Mouse (Mus musculus) myocyte (in vitro differentiated cells): ENCODE results near the gene Gm20696. TPM values are rescaled to one million over a fixed set of nuclear protein-coding genes. Genes with fewer than 3 reads are reported as not detected.
A peak's percentile ranks its signal among the peaks of the same experiment; 100 is the strongest.

Experiments
- H3K27me3 ChIP-seq: one replicate; pipeline ENCODE4 v1.6.1; 2011; ENCODE audit not compliant: control insufficient read depth, insufficient read depth, insufficient read length
- H3K36me3 ChIP-seq: one replicate; pipeline ENCODE4 v1.6.1; 2011; ENCODE audit not compliant: control insufficient read depth, insufficient read depth
- H3K4me2 ChIP-seq: one replicate; pipeline ENCODE4 v1.6.1; 2011; ENCODE audit warnings: low read depth, control low read depth
- H3K4me3 ChIP-seq: one replicate; pipeline ENCODE4 v1.5.1; 2011; ENCODE audit warnings: mild to moderate bottlenecking, control low read depth, moderate library complexity
- H3K79me2 ChIP-seq: one replicate; pipeline ENCODE4 v1.6.1; 2011; ENCODE audit not compliant: control insufficient read depth, insufficient read depth
- H3ac ChIP-seq: one replicate; pipeline ENCODE4 v1.6.1; 2011; ENCODE audit not compliant: control insufficient read depth, insufficient read length
- CEBPB ChIP-seq: IDR thresholded peaks from 2 replicates; pipeline ENCODE4 v1.6.1; 2011; ENCODE audit warnings: mild to moderate bottlenecking, moderate library complexity; ENCODE audit not compliant: poor library complexity, insufficient read depth, severe bottlenecking
- E2F4 ChIP-seq: IDR thresholded peaks from one replicate; pipeline ENCODE4 v1.6.1; 2011; ENCODE audit warnings: mild to moderate bottlenecking, control low read depth, moderate library complexity; ENCODE audit not compliant: insufficient read depth
- MAX ChIP-seq: IDR thresholded peaks from one replicate; pipeline ENCODE4 v1.6.1; 2011; ENCODE audit warnings: low read depth, mild to moderate bottlenecking, control low read depth
- MYOD1 ChIP-seq, 3 experiments: IDR thresholded peaks; one replicate each; pipeline ENCODE4 v1.6.1; 2011; ENCODE audit warnings: control low read depth in 2 of 3, low read depth in 2 of 3, mild to moderate bottlenecking in 2 of 3, moderate library complexity in 1 of 3; ENCODE audit not compliant: insufficient read length in 2 of 3, control insufficient read depth in 1 of 3
- MYOG ChIP-seq, 3 experiments: IDR thresholded peaks; one replicate each; pipeline ENCODE4 v1.6.1; 2011; ENCODE audit warnings: control low read depth in 2 of 3, low read depth in 2 of 3, mild to moderate bottlenecking in 2 of 3; ENCODE audit not compliant: insufficient read length in 2 of 3, control insufficient read depth in 1 of 3, insufficient read depth in 1 of 3
- POLR2A ChIP-seq: IDR thresholded peaks from one replicate; pipeline ENCODE4 v1.6.1; 2011; ENCODE audit warnings: low read depth, mild to moderate bottlenecking, control low read depth, moderate library complexity; ENCODE audit not compliant: insufficient read length
- POLR2AphosphoS2 ChIP-seq: IDR thresholded peaks from one replicate; pipeline ENCODE4 v1.6.1; 2011; ENCODE audit warnings: low read depth, control low read depth; ENCODE audit not compliant: insufficient read length
- REST ChIP-seq: IDR thresholded peaks from one replicate; pipeline ENCODE4 v1.6.1; 2011; ENCODE audit warnings: mild to moderate bottlenecking, control low read depth, moderate library complexity; ENCODE audit not compliant: insufficient read depth, insufficient read length
- SRF ChIP-seq: IDR thresholded peaks from one replicate; pipeline ENCODE4 v1.6.1; 2011; ENCODE audit warnings: low read depth; ENCODE audit not compliant: control insufficient read depth, insufficient read length
- TCF12 ChIP-seq: IDR thresholded peaks from one replicate; pipeline ENCODE4 v1.6.1; 2011; ENCODE audit warnings: mild to moderate bottlenecking, control low read depth; ENCODE audit not compliant: poor library complexity, insufficient read depth, severe bottlenecking
- TCF3 ChIP-seq: IDR thresholded peaks from one replicate; pipeline ENCODE4 v1.6.1; 2011; ENCODE audit warnings: low read depth, control low read depth; ENCODE audit not compliant: insufficient read length
- USF1 ChIP-seq: IDR thresholded peaks from one replicate; pipeline ENCODE4 v1.6.1; 2011; ENCODE audit warnings: low read depth, mild to moderate bottlenecking, control low read depth, moderate library complexity
- polyA plus RNA-seq: library from polyadenylated mRNA; unstranded; fragments of >200 nt; fragmentation: generic; extraction: Trizol; gene quantifications from one replicate; pipeline ENCODE4 v1.2.1, GENCODE M21; 2012; ENCODE audit warnings: missing spikeins

Gene Gm20696
- polyA plus RNA-seq, 1 experiment, result 0.13 TPM

DNA sequence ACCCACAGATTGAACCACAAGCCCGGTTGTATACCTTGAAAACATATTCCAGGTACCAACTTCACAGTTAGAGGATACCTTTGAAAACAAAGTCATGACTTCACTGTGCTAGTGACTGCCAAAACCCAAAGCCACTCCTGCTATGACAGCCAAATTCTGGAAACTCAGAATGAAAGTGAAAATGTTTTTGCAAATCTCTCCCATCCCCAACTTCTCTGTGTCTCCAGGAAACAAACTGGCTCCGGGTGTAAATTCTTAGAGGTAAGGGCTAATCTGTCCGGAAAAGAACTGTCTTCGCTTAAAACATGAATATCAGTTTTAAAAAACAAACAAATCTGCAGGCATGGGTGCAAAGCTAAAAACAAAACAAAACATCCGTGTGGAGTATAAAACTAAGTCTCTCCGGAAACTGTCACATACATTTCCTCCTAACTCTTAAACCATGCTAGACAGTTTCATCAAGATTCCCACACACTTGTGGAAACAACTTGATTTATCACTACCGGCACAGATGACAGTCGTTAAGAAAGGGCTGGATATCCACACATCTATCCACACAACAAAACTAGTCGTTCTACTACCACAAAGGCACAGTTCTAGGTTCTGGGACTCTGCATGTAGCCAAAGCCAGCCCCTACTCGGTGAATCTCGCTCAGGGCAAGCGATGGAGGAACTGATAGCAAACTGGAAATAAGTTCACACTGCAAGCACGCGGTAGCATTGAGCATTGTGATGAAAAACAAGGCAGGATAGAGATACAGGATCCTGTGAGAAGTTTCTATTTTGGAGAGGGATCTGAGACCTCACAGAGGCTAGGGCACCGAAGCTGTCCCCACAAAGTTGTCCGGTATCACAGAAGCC is 910 bp downstream of the Gm20696 start:
- H3K4me2 ChIP-seq, result peak overlapping the region; percentile 82
- H3K27me3 ChIP-seq, result no peaks in the 10 kb centered on the region
- peak overlapping the region; percentile 44 for H3K4me3 ChIP-seq
- no peaks in the 10 kb centered on the region for H3K36me3 ChIP-seq
- TF ChIP-seq TCF12, result no peak
- no peaks in the 10 kb centered on the region for H3K79me2 ChIP-seq
- peak overlapping the region; percentile 49 for H3ac ChIP-seq

DNA sequence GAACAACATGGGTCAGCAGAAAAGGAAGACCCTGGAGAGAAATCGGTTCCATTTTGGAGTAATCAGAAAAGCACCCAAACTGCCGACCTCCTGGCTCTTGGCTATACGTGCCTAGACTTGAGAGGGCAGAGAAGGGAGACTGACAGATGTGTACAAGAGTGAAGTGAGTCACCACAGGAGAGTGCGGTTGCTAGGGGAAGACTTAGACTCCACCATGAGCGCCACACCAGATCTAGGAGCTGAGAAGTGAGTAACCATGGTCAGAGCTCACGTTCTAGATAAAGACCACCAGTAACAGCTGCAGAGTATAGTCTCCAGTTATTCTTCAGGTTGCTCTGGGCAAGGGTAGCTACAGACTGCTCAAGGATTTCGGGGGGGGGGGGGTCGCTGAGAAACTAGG is 3.4 kb downstream of the Gm20696 start:
- no peaks in the 10 kb centered on the region for H3K27me3 ChIP-seq
- H3K79me2 ChIP-seq, result no peaks in the 10 kb centered on the region
- no peak overlapping the region for H3K4me3 ChIP-seq
- H3K4me2 ChIP-seq, result no peak overlapping the region
- TF ChIP-seq USF1, result no peak
- no peak for TF ChIP-seq TCF12
- TF ChIP-seq MYOG (IDR thresholded peaks at IDR 0.05; ENCODE audit: control insufficient read depth in 1 of 3, insufficient read depth in 1 of 3, insufficient read length in 2 of 3, low read depth in 2 of 3), result no peak
- no peak for TF ChIP-seq REST
- no peak for TF ChIP-seq SRF
- TF ChIP-seq POLR2AphosphoS2, result no peak
- TF ChIP-seq E2F4, result no peak
- TF ChIP-seq MAX, result no peak
- no peak for TF ChIP-seq POLR2A
- no peak for TF ChIP-seq MYOD1 (IDR thresholded peaks at IDR 0.05; ENCODE audit: control insufficient read depth in 1 of 3, insufficient read length in 2 of 3, low read depth in 2 of 3)
- H3K36me3 ChIP-seq, result no peaks in the 10 kb centered on the region
- H3ac ChIP-seq, result no peak overlapping the region

- no peaks in the 10 kb centered on the region for H3K36me3 ChIP-seq
- no peak for TF ChIP-seq POLR2A
- TF ChIP-seq MYOD1 (IDR thresholded peaks at IDR 0.05; ENCODE audit: control insufficient read depth in 1 of 3, insufficient read length in 2 of 3, low read depth in 2 of 3), result no peak
- TF ChIP-seq E2F4, result no peak
- TF ChIP-seq SRF, result no peak
- no peak for TF ChIP-seq MYOG (IDR thresholded peaks at IDR 0.05; ENCODE audit: control insufficient read depth in 1 of 3, insufficient read depth in 1 of 3, insufficient read length in 2 of 3, low read depth in 2 of 3)
- TF ChIP-seq MAX, result no peak
- no peak for TF ChIP-seq USF1
- TF ChIP-seq REST, result no peak
- TF ChIP-seq CEBPB, result no peak
- TF ChIP-seq TCF3, result no peak
- TF ChIP-seq TCF12, result no peak
- TF ChIP-seq POLR2AphosphoS2, result no peak
Measured at GRCm38 (mm10) chr6:99660443-99660842, 6.2 kb downstream of the Gm20696 start.

DNA sequence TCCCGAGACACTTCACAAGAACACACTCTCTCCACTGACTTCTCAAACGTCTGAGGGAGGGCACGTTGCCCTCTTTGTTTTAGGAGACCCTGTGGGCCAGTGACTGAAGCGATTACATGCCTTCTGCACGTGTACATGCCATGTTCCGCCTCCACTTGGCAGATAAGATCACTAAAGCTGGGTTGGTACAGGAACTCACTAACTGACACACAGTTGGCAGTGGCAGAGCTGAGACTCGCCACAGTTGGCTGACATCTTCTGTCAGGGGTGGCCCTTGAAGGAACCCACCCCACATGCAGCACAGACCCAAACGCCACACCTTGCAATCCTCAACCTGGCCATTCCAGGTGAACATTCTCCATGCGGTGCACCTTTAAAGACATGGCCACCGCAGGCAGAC is 8.0 kb downstream of the Gm20696 start:
- Histone ChIP-seq H3K4me2 (no peak overlapping the region), H3K27me3 (no peaks in the 10 kb centered on the region), H3K4me3 (no peak overlapping the region), H3ac (no peak overlapping the region), H3K36me3 (no peaks in the 10 kb centered on the region), H3K79me2 (no peaks in the 10 kb centered on the region)
- TF ChIP-seq MYOG (IDR thresholded peaks at IDR 0.05; ENCODE audit: control insufficient read depth in 1 of 3, insufficient read depth in 1 of 3, insufficient read length in 2 of 3, low read depth in 2 of 3) (no peak), USF1 (no peak), TCF12 (no peak), REST (no peak), POLR2A (no peak), TCF3 (no peak), E2F4 (no peak), POLR2AphosphoS2 (no peak), MYOD1 (IDR thresholded peaks at IDR 0.05; ENCODE audit: control insufficient read depth in 1 of 3, insufficient read length in 2 of 3, low read depth in 2 of 3) (no peak)

More at GRCm38 (mm10) chr6:99660443-99660842, 6.2 kb downstream of the Gm20696 start:
- no peaks in the 10 kb centered on the region for H3K27me3 ChIP-seq
- H3ac ChIP-seq, result no peak overlapping the region
- H3K79me2 ChIP-seq, result no peaks in the 10 kb centered on the region
- H3K4me3 ChIP-seq, result no peak overlapping the region
- no peak overlapping the region for H3K4me2 ChIP-seq

GRCm38 (mm10) chr6:99656088-99656487 is 10.5 kb downstream of the Gm20696 start:
- Histone ChIP-seq H3K36me3 (no peaks in the 10 kb centered on the region), H3K27me3 (no peaks in the 10 kb centered on the region), H3ac (no peak overlapping the region), H3K4me3 (no peak overlapping the region), H3K4me2 (no peak overlapping the region), H3K79me2 (no peaks in the 10 kb centered on the region)
- no peak for TF ChIP-seq E2F4
- TF ChIP-seq TCF3, result no peak
- TF ChIP-seq REST, result no peak
- TF ChIP-seq TCF12, result no peak
- no peak for TF ChIP-seq POLR2AphosphoS2
- no peak for TF ChIP-seq CEBPB
- TF ChIP-seq MAX, result no peak
- TF ChIP-seq MYOD1 (IDR thresholded peaks at IDR 0.05; ENCODE audit: control insufficient read depth in 1 of 3, insufficient read length in 2 of 3, low read depth in 2 of 3), result no peak
- TF ChIP-seq POLR2A, result no peak
- TF ChIP-seq SRF, result no peak
- no peak for TF ChIP-seq MYOG (IDR thresholded peaks at IDR 0.05; ENCODE audit: control insufficient read depth in 1 of 3, insufficient read depth in 1 of 3, insufficient read length in 2 of 3, low read depth in 2 of 3)
- no peak for TF ChIP-seq USF1
